Mouse (Mus musculus) C2C12 (cell line): ENCODE results near the gene Ndufb6. TPM values are rescaled to one million over a fixed set of nuclear protein-coding genes. Genes with fewer than 3 reads are reported as not detected.

Experiments
- H3K27me3 ChIP-seq: one replicate; pipeline ENCODE4 v1.6.1; 2011; ENCODE audit not compliant: control insufficient read depth, insufficient read depth, insufficient read length
- H3K36me3 ChIP-seq: one replicate; pipeline ENCODE4 v1.6.1; 2011; ENCODE audit not compliant: control insufficient read depth, insufficient read depth
- H3K4me3 ChIP-seq: one replicate; pipeline ENCODE4 v1.5.1; 2011; ENCODE audit warnings: mild to moderate bottlenecking, control low read depth; ENCODE audit not compliant: poor library complexity, insufficient read depth, severe bottlenecking
- H3K79me2 ChIP-seq: one replicate; pipeline ENCODE4 v1.6.1; 2011; ENCODE audit not compliant: control insufficient read depth, insufficient read depth
- H3K79me3 ChIP-seq: one replicate; pipeline ENCODE4 v1.6.1; 2011; ENCODE audit warnings: low read depth, control low read depth
- H3ac ChIP-seq: one replicate; pipeline ENCODE3; 2011; ENCODE audit warnings: low read depth; ENCODE audit not compliant: control insufficient read depth, insufficient read length
- CEBPB ChIP-seq: IDR thresholded peaks from one replicate; pipeline ENCODE4 v1.6.1; 2011; ENCODE audit warnings: low read depth, mild to moderate bottlenecking, control low read depth, moderate library complexity
- CTCF ChIP-seq: IDR thresholded peaks from one replicate; pipeline ENCODE4 v1.5.1; 2011; ENCODE audit not compliant: control insufficient read depth, insufficient read depth, insufficient read length
- FOSL1 ChIP-seq: IDR thresholded peaks from one replicate; pipeline ENCODE4 v1.8.0; 2011; ENCODE audit warnings: mild to moderate bottlenecking, low read length; ENCODE audit not compliant: poor library complexity, insufficient read depth, severe bottlenecking
- MAX ChIP-seq: IDR thresholded peaks from one replicate; pipeline ENCODE4 v1.6.1; 2011; ENCODE audit warnings: mild to moderate bottlenecking, control low read depth
- MYOD1 ChIP-seq: IDR thresholded peaks from one replicate; pipeline ENCODE4 v1.6.1; 2011; ENCODE audit warnings: low read depth; ENCODE audit not compliant: control insufficient read depth, insufficient read length
- MYOG ChIP-seq: IDR thresholded peaks from one replicate; pipeline ENCODE4 v1.6.1; 2011; ENCODE audit not compliant: control insufficient read depth, insufficient read length; ENCODE audit errors: extremely low read depth
- USF1 ChIP-seq: IDR thresholded peaks from one replicate; pipeline ENCODE4 v1.6.1; 2011; ENCODE audit warnings: low read depth, mild to moderate bottlenecking, control low read depth, moderate library complexity
- long read RNA-seq, 2 experiments: library from polyadenylated mRNA; unstranded; transcript quantifications; one replicate each; pipeline ENCODE4 v2.0.0; 2019 to 2020
- polyA plus RNA-seq: library from polyadenylated mRNA; unstranded; fragments of >200 nt; fragmentation: generic; extraction: Trizol; gene quantifications from one replicate; pipeline ENCODE4 v1.2.1, GENCODE M21; 2012; ENCODE audit warnings: missing spikeins

The Ndufb6 gene
- 273 TPM for polyA plus RNA-seq
- long read RNA-seq, experiment 1, transcript Ndufb6-201 (4 exons, 659 nt), result major isoform, 149 of 154 reads
- long read RNA-seq, experiment 1, partial matches to known transcripts, result 3 of 154 reads
- long read RNA-seq, experiment 1, other reads (novel, unspliced or antisense), result 0 of 154 reads
- long read RNA-seq, experiment 2, transcript Ndufb6-201 (4 exons, 659 nt), result major isoform, 18 of 19 reads
- long read RNA-seq, experiment 2, partial matches to known transcripts, result 0 of 19 reads
- long read RNA-seq, experiment 2, other reads (novel, unspliced or antisense), result 1 of 19 reads

GRCm38 (mm10) chr4:40279276-40279900 lies at the start of gene Ndufb6:
Gene Ndufb6 (minus strand): TSS chr4:40279421.
- H3K79me3 ChIP-seq, result peaks cover 17% of the 10 kb centered on the region
- H3K27me3 ChIP-seq, result no peaks in the 10 kb centered on the region
- TF ChIP-seq CEBPB, result no peak
- TF ChIP-seq MAX, result peak; percentile 56
- no peak for TF ChIP-seq MYOD1

GRCm38 (mm10) chr4:40327161-40327560 lies 47.9 kb upstream of the Ndufb6 start:
- no peak overlapping the region for H3ac ChIP-seq
- H3K79me3 ChIP-seq, result no peaks in the 10 kb centered on the region
- no peaks in the 10 kb centered on the region for H3K79me2 ChIP-seq
- no peak overlapping the region for H3K4me3 ChIP-seq
- TF ChIP-seq CTCF, result no peak
- TF ChIP-seq CEBPB, result no peak
- TF ChIP-seq FOSL1, result no peak
- TF ChIP-seq USF1, result no peak
- TF ChIP-seq MYOD1, result no peak
- TF ChIP-seq MYOG, result no peak
- no peak for TF ChIP-seq MAX
- H3K27me3 ChIP-seq, result peaks cover 22% of the 10 kb centered on the region
- no peaks in the 10 kb centered on the region for H3K36me3 ChIP-seq

More at GRCm38 (mm10) chr4:40279276-40279900, at the start of gene Ndufb6:
- Histone ChIP-seq H3K36me3 (peaks cover 8% of the 10 kb centered on the region), H3K79me2 (peaks cover 43% of the 10 kb centered on the region), H3ac (peak within 1 kb of the TSS; percentile 67), H3K4me3 (peak within 1 kb of the TSS; percentile 95)

GRCm38 (mm10) chr4:40324620-40325019 lies 45.4 kb upstream of the Ndufb6 start:
- H3K79me2 ChIP-seq, result no peaks in the 10 kb centered on the region
- H3K4me3 ChIP-seq, result no peak overlapping the region
- H3K27me3 ChIP-seq, result peaks cover 19% of the 10 kb centered on the region
- TF ChIP-seq MYOD1 (no peak), MAX (no peak), USF1 (no peak), FOSL1 (no peak), CTCF (no peak)
- H3K79me3 ChIP-seq, result no peaks in the 10 kb centered on the region
- no peaks in the 10 kb centered on the region for H3K36me3 ChIP-seq
- no peak overlapping the region for H3ac ChIP-seq

GRCm38 (mm10) chr4:40317404-40317803 lies 38.2 kb upstream of the Ndufb6 start:
- Histone ChIP-seq H3K36me3 (no peaks in the 10 kb centered on the region), H3K27me3 (peaks cover 3% of the 10 kb centered on the region), H3K79me3 (no peaks in the 10 kb centered on the region), H3K79me2 (no peaks in the 10 kb centered on the region), H3ac (no peak overlapping the region), H3K4me3 (no peak overlapping the region)
- TF ChIP-seq USF1 (no peak), CEBPB (no peak), FOSL1 (no peak), MAX (no peak), MYOD1 (no peak), MYOG (no peak), CTCF (no peak)

GRCm38 (mm10) chr4:40313026-40313425 lies 33.8 kb upstream of the Ndufb6 start:
- TF ChIP-seq MAX (no peak), CTCF (no peak), USF1 (no peak), CEBPB (no peak), MYOD1 (no peak), MYOG (no peak), FOSL1 (no peak)
- no peak overlapping the region for H3ac ChIP-seq
- peaks cover 3% of the 10 kb centered on the region for H3K27me3 ChIP-seq

GRCm38 (mm10) chr4:40312213-40312612 lies 33.0 kb upstream of the Ndufb6 start:
- H3K36me3 ChIP-seq, result no peaks in the 10 kb centered on the region
- TF ChIP-seq CTCF (no peak), MAX (no peak), CEBPB (no peak), MYOD1 (no peak), MYOG (no peak), FOSL1 (no peak), USF1 (no peak)
- H3K4me3 ChIP-seq, result no peak overlapping the region
- peaks cover 3% of the 10 kb centered on the region for H3K27me3 ChIP-seq
- H3K79me2 ChIP-seq, result no peaks in the 10 kb centered on the region
- H3ac ChIP-seq, result no peak overlapping the region
- no peaks in the 10 kb centered on the region for H3K79me3 ChIP-seq

More at GRCm38 (mm10) chr4:40313026-40313425, 33.8 kb upstream of the Ndufb6 start:
- H3K79me2 ChIP-seq, result no peaks in the 10 kb centered on the region
- no peaks in the 10 kb centered on the region for H3K79me3 ChIP-seq
- H3K36me3 ChIP-seq, result no peaks in the 10 kb centered on the region
- no peak overlapping the region for H3K4me3 ChIP-seq
